42 mouse cellular contexts compared by ENCODE assay signal in genomic region chr11:99275624-99276023, GRCm38 (mm10). TPM values are rescaled to one million over a fixed set of nuclear protein-coding genes. Genes with fewer than 3 reads are reported as not detected.
"Had no signal": no experiment of that assay in that cellular context is flagged by ENCODE, and none has a peak within 500 bp of the region (broad histone marks: within the 10 kb centered on the region; RNA-seq: fewer than 3 reads in every experiment).

No protein-coding gene starts in this region.

- H3K27ac ChIP-seq: gastrocnemius, adult 2 months; heart, embryonic 10.5 days; hindbrain, embryonic 10.5 days; hindbrain, embryonic 12.5 days; hindbrain, embryonic 14.5 days; intestine, embryonic 15.5 days; limb, embryonic 13.5 days; limb, embryonic 15.5 days had no signal

- H3K27me3 ChIP-seq: hindbrain, embryonic 12.5 days; intestine, embryonic 15.5 days; limb, embryonic 13.5 days; limb, embryonic 15.5 days had no signal

- H3K4me1 ChIP-seq: heart, embryonic 12.5 days; hindbrain, embryonic 10.5 days; hindbrain, embryonic 12.5 days; intestine, embryonic 15.5 days had no signal

- H3K36me3 ChIP-seq: heart, embryonic 10.5 days; heart, embryonic 12.5 days; hindbrain, embryonic 10.5 days; hindbrain, embryonic 12.5 days; intestine, embryonic 15.5 days; limb, embryonic 13.5 days; limb, embryonic 15.5 days had no signal

- H3K4me2 ChIP-seq: heart, embryonic 12.5 days; hindbrain, embryonic 12.5 days; hindbrain, embryonic 14.5 days; intestine, embryonic 15.5 days; limb, embryonic 13.5 days; limb, embryonic 15.5 days had no signal

- ATAC-seq: hindbrain, embryonic 16.5 days; inflammation-experienced regulatory T-cells, adult 6 months; intestine, embryonic 15.5 days; intestine, postnatal 0 days had no signal

- H3K4me3 ChIP-seq: gastrocnemius, adult 2 months; heart, embryonic 10.5 days; heart, embryonic 12.5 days; hindbrain, embryonic 10.5 days; hindbrain, embryonic 12.5 days; intestine, embryonic 15.5 days; limb, embryonic 13.5 days; limb, embryonic 15.5 days had no signal

- H3K9me3 ChIP-seq: heart, embryonic 10.5 days; heart, embryonic 12.5 days; hindbrain, embryonic 10.5 days; hindbrain, embryonic 12.5 days; intestine, embryonic 15.5 days; limb, embryonic 13.5 days; limb, embryonic 15.5 days had no signal

- DNase-seq: gastrocnemius, adult 2 months; gastrocnemius, postnatal 10 days; gastrocnemius, postnatal 25 days; heart, adult 18-20 months; heart, postnatal 10 days; heart, postnatal 4 days; kidney, adult 18-20 months; kidney, adult 8-10 months; kidney, postnatal 14 days; kidney, postnatal 36 days; layer of hippocampus, adult 9-11 months; layer of hippocampus, postnatal 36 days; left cerebral cortex, postnatal 4 days had no signal

- H3K9ac ChIP-seq: heart, embryonic 12.5 days; hindbrain, embryonic 12.5 days; hindbrain, embryonic 14.5 days; intestine, embryonic 15.5 days; limb, embryonic 13.5 days; limb, embryonic 15.5 days had no signal

RNA-seq across cellular contexts. Expression of gene Krt24, which starts 9.4 kb away (rescaled TPM):
- total RNA-seq: gastrocnemius, adult 2 months; gastrocnemius, postnatal 10 days; gastrocnemius, postnatal 25 days; gastrocnemius, postnatal 4 days; granulocyte monocyte progenitor cell, adult 5-6 weeks; heart, adult 18-20 months; heart, adult 8-10 months; heart, postnatal 10 days; heart, postnatal 25 days; heart, postnatal 4 days; layer of hippocampus, adult 18-20 months; layer of hippocampus, adult 8-10 months; layer of hippocampus, postnatal 14 days; layer of hippocampus, postnatal 36 days; left cerebral cortex, adult 18-20 months; left cerebral cortex, adult 8-10 months; left cerebral cortex, postnatal 10 days; left cerebral cortex, postnatal 25 days; left cerebral cortex, postnatal 4 days had no signal
- polyA plus RNA-seq: frontal cortex, adult 2 months; heart, embryonic 10.5 days; heart, embryonic 12.5 days; heart, embryonic 14.5 days; heart, embryonic 16.5 days; hindbrain, embryonic 10.5 days; hindbrain, embryonic 12.5 days; hindbrain, embryonic 14.5 days; inflammation-experienced regulatory T-cells, adult 6 months; kidney, embryonic 14.5 days; kidney, embryonic 16.5 days; large intestine, adult 2 months had no signal

RNA-seq across cellular contexts. Expression of gene Krt222, which starts 31.7 kb away (rescaled TPM):
- total RNA-seq: granulocyte monocyte progenitor cell, adult 5-6 weeks had no signal

RNA-seq across cellular contexts. Expression of gene Krt25, which starts 47.1 kb away (rescaled TPM):
- total RNA-seq: gastrocnemius, adult 2 months; gastrocnemius, postnatal 25 days; granulocyte monocyte progenitor cell, adult 5-6 weeks; heart, adult 18-20 months; heart, adult 8-10 months; heart, postnatal 10 days; heart, postnatal 25 days; layer of hippocampus, adult 18-20 months; layer of hippocampus, adult 8-10 months; layer of hippocampus, postnatal 14 days; layer of hippocampus, postnatal 36 days; left cerebral cortex, adult 18-20 months; left cerebral cortex, adult 8-10 months; left cerebral cortex, postnatal 10 days; left cerebral cortex, postnatal 25 days; left cerebral cortex, postnatal 4 days had no signal
- polyA plus RNA-seq: heart, embryonic 10.5 days; heart, embryonic 12.5 days; heart, embryonic 14.5 days; hindbrain, embryonic 10.5 days; hindbrain, embryonic 12.5 days; inflammation-experienced regulatory T-cells, adult 6 months; intestine, embryonic 15.5 days; kidney, embryonic 14.5 days; kidney, embryonic 16.5 days; large intestine, adult 2 months; limb, embryonic 11.5 days; limb, embryonic 13.5 days; limb, embryonic 15.5 days had no signal
